Mouse (Mus musculus) cerebellum, postnatal 4 days (tissue): Measurements from ENCODE around the gene Cdh4.

ENCODE experiments used
- DNase-seq, 2 experiments: peaks; one replicate each; pipeline ENCODE4 v3.0.0; 2022; ENCODE audit warnings: low spot score in 2 of 2, mixed read lengths in 1 of 2

Cdh4 gene

DNA sequence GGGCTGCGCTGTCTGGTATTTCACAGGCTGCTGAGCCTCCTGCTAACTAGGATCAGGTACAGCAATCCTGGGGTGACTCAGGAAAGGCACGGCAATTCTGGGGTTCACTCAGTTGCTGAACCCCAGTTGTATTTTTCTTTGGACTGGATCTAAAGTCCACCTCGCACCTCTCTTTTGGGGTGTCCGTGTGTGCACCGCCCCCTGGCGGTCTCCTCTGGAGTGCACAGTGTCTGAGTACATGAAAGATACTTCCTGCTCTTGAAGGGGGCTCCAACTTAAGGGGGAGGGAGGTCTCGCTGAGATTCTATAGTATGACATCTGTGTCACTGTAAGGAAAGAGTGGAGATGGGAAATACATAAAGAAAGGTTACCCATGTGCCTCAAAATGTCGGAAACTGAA lies 286.8 kb downstream of the Cdh4 start:
- DNase-seq, result peak in 1 of 2 experiments; percentile 38

- DNase-seq, result no peak
These were observed 287.6 kb downstream of the Cdh4 start for GRCm38 (mm10) chr2:179729802-179730201.

- no peak for DNase-seq
These were observed 291.1 kb downstream of the Cdh4 start for GRCm38 (mm10) chr2:179733141-179733831.

GRCm38 (mm10) chr2:179742419-179742818 lies 300.2 kb downstream of the Cdh4 start:
- no peak for DNase-seq

DNA sequence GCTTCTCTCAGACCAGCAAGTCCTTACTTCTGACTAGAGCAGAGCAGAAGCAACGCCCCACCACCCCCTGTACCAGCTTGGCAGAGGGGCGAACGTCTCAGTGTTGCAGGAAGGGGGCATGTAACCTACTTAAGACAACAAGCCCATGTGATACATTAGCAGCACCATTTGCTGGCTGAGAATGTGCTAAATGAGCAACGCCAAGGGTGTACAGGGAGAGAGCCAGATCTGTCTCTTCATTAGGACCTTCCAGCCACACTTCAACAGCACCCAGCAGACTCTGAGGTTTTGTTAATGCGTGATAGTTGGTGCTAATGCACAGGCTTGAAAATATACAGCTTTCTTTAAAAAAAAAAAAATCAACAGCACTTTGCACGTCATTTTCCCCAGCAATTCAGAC lies 300.6 kb downstream of the Cdh4 start:
- no peak for DNase-seq

GRCm38 (mm10) chr2:179746491-179746890 lies 304.3 kb downstream of the Cdh4 start:
- DNase-seq, result no peak

GRCm38 (mm10) chr2:179749399-179749798 lies 307.2 kb downstream of the Cdh4 start:
- no peak for DNase-seq

DNA sequence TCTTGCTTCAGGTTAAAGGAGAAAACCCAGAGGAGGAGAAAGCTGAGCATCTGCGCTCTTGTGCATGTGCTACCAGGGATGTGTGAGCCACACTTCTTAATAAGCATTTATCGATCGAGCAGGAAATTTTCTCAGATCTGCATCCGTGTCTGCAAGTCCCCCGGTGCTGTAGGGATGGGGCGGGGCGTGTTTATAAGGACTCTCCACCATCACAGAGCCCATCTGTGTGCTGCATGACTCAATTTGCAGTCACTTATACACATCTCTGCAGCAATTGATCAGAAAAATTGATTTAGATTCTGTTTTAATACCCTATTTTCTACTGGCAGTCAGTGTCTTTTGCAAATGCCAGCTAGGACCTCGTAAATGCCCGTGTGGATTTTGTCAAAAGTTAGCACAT lies 311.6 kb downstream of the Cdh4 start:
- no peak for DNase-seq

GRCm38 (mm10) chr2:179754776-179755175 lies 312.5 kb downstream of the Cdh4 start:
- no peak for DNase-seq

DNA sequence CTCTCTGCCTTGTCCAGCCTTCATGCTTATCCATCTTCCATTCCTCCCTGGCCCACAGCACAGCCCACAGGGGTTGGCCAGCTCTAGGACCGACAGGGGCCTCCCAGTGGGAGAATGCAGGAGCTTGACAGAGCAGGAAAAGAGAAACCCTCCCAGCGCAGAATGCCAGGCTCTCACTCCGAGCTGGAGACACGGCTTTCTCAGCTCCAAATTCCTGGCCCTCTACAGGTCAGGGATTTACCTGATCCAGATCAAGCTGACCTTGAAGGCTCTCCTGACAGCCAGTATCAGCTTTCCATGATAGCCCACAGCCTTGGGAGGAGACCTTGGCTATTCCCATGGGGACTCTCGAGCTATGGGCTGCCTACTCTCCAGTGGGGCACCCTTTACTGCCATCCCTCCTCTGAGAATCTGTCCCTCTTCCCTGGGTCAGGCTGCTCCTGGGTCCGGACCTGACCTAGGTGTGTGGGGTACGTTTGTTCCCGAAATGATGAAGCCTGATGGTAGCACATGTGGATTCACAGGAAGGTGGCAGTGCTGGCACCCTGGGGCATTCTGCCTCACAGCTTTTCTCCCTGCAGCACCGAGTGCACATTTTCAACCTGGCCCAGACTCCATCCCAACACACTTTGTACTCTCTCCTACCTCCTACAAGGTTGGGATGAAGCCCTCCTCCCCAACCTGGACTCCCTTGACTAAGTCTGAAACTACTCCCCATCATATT lies 319.6 kb downstream of the Cdh4 start:
- peak in 1 of 2 experiments; percentile 13 for DNase-seq

GRCm38 (mm10) chr2:179762521-179763305 lies 320.5 kb downstream of the Cdh4 start:
- peak; percentile 23 to 71 for DNase-seq

DNA sequence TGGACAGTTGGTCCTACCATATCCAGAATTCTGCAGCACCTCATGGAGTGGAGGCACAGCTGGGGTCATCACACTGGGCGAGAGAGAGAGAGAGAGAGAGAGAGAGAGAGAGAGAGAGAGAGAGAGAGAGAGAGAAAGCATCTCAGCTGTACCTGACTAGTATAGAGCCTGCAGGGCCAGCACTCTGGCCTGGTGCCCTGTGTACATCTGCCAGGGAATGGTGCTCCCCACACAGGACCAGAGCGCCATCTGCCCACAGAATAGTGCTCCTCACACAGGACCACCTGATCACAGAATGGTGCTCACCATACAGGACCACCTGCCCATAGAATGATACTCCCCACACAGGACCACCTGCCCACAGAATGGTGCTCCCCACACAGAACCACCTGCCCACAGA lies 322.2 kb downstream of the Cdh4 start:
- DNase-seq, result no peak

GRCm38 (mm10) chr2:179766664-179767526 lies 324.7 kb downstream of the Cdh4 start:
- DNase-seq, result peak in 1 of 2 experiments; percentile 14

- no peak for DNase-seq
These were observed 325.3 kb downstream of the Cdh4 start for GRCm38 (mm10) chr2:179767527-179767849.

GRCm38 (mm10) chr2:179769137-179769536 lies 326.9 kb downstream of the Cdh4 start:
- DNase-seq, result peak; percentile 23 to 78

DNA sequence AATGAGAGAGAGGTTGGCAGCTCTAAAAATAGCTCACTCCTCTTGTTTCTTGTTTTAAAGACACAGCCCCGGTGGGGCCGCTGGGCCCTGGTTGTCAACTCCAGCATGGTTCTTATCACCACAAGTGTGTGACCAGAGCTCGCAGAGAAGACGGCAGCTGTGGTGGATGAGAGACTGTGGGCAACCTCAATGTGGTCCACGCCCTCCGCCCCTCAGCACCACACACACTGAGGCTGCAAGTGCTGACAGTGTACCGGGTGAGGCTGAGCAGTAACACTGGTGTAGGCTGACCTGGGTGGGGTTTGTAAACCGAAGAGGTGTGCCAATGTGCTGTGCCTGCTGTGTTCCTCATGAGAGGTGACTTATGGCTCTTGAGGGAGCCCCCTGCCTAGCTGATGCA lies 327.7 kb downstream of the Cdh4 start:
- DNase-seq, result peak in 1 of 2 experiments; percentile 17

GRCm38 (mm10) chr2:179774440-179775110 lies 332.3 kb downstream of the Cdh4 start:
- DNase-seq, result no peak

DNA sequence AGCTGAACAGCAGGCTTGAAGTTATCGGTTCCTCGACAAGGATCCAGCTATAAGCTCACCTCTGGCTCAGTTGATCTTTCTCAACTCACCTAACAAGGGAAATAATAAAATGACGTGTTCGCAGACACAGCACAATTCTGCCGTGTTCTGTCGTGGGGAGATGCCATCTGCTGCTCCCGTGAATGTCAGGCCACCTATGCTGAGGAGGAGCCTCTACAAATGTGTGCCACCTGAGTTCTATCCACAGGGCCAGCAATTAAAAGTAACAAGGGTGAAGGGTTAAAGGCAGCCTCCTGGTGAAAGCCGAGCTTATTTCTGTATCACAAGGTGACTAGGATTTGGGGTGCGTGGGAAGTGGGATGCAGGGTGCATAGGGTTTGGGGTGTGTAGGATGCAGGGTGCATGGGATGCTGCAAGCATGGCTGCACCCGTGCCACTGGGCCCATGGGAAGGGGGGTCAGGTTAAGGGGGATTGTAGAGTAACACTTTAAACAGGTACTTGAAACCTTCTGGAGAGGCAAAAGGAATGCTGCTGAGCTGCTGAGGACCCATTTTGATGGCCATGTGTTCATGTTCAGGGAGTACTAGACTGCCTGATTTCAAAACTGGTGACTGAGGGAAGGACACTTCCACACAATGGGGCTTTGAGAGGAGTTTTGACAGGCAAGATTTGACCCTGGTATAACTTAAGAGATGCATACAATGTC lies 333.9 kb downstream of the Cdh4 start:
- no peak for DNase-seq

DNA sequence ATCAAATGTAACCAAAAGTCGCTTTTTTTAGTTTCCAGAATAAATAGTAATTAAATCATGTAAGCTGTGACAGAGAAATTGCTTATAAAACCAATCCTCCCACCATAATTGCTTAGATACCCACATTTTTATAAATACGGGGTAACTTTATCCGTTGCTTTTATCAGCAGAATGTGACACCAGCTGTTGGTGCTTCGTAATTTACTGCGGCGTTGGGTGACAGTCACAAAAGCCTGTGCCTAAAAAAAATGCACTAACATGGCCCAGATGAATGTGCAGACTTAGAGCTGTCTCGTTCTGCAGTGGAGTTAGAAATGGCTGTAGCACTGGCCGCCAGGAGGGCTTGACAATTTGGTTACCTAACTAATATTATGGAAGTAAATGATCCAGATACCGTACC lies 337.0 kb downstream of the Cdh4 start:
- DNase-seq, result no peak

GRCm38 (mm10) chr2:179780961-179781360 lies 338.7 kb downstream of the Cdh4 start:
- DNase-seq, result no peak
